Mouse (Mus musculus) kidney, adult 2 months (tissue): Measurements from ENCODE around the gene Zfp385b.

Source experiments
- CTCF ChIP-seq: fragments of 200-500 bp; conservative IDR thresholded peaks from 2 replicates; pipeline ENCODE4 v1.5.1; 2011; ENCODE audit warnings: low read depth, mild to moderate bottlenecking, control low read depth, low read length, moderate library complexity, mixed read lengths; ENCODE audit not compliant: insufficient read depth, insufficient read length
- POLR2A ChIP-seq: fragments of 200-500 bp; IDR thresholded peaks from one replicate; pipeline ENCODE4 v1.6.1; 2011; ENCODE audit warnings: low read depth, low read length, control low read depth

GRCm38 (mm10) chr2:77838688-77839087 lies 19.2 kb upstream of the Zfp385b start:
- no peak for TF ChIP-seq POLR2A
- no peak for TF ChIP-seq CTCF
